Mouse (Mus musculus): ENCODE measurements around the gene Psenen.

Gene Psenen

DNA sequence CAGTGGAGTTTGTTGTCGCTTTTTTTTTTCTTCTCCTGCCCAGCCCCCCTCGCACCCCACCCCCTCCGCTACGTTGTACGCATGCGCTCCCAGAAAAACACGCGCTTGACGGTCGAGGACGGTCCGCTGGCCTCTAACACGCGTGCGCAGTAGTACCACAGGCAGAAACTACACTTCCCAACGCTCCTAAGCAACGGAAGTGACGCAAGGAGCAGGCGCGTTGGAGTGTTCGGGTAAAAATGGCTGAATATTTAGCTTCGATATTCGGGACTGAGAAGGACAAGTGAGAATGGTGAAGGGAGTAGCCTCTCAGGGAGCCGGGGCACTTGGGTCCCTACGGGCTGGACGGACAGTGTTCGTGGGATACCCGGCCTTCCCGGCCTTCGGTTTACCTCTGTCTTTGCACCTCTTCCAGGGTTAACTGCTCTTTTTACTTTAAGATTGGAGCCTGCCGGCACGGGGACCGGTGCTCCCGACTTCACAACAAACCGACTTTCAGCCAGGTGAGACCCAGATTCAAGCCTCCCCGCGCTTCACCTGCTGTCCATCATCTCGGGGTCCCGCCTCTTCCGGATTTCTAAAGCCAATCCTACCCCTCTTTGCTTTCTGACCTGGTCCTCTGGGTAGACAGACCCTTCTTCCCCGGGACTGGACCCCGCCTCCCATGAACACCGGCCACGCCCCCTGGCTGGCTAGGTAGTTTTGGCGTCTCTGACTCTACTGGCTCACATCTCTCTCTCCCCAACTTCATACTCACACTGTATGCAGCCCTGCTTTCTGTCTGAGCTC is at the start of gene Psenen, which contains the start of the genes U2af1l4 and Gm49396:
TSS of gene Psenen (minus strand) at position 511 of the 789 bp plus-strand sequence.
TSS of gene U2af1l4 (plus strand) at position 185 of the 789 bp plus-strand sequence.
TSS of gene Gm49396 (plus strand) at position 228 of the 789 bp plus-strand sequence.
- in situ Hi-C loops (cut with MboI, MseI) = no loop called here

DNA sequence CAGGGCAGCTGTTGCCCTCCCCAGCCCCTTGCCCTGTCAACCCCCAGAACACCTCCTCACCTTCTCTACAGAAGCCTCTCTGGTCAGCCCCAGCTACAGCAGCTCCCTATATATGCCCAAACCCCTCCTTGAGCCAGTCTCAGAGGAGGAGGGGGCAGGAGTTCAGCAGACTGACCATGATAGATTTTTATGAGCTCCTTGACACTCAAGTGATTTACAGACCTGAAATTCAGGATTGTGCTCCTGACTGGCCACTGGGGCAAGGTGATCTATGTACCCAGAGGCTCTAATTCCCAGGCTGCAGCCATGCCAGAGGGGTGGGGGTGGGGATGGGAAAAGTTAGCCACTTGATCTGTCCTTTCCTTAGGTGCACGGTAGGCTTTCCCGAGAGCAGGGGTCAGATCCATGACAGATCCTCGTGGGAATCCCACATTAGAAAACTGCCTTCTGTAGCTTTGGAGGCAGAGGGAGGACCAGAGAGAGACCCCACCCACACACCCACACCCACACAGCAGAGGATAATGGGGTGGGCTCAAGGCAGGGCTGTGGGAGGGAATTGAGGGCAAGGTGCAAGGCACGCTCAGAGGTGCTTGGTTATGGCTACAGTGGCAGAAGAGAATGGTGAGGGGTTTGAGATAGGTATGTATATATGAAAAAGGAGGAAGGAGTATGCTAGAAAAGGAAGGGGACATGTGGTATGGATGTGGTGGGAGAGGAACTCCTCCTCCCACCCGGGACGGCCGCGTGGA is 49.4 kb upstream of the Psenen start, which contains the start of gene Upk1a:
TSS of gene Upk1a (minus strand) at position 194 of the 749 bp plus-strand sequence.
- in situ Hi-C loops (cut with MboI, MseI) = no loop called here

- in situ Hi-C loops (cut with MboI, MseI) = no loop called here
These were observed 46.6 kb upstream of the Psenen start for GRCm38 (mm10) chr7:30610043-30610442.

- in situ Hi-C loops (cut with MboI, MseI) = no loop called here
These were observed 45.0 kb upstream of the Psenen start for GRCm38 (mm10) chr7:30608476-30608875.

- in situ Hi-C loops (cut with MboI, MseI) = no loop called here
These were observed 44.4 kb upstream of the Psenen start for GRCm38 (mm10) chr7:30607706-30608309.

- in situ Hi-C loops (cut with MboI, MseI) = no loop called here
These were observed 41.5 kb upstream of the Psenen start for GRCm38 (mm10) chr7:30604944-30605343.

GRCm38 (mm10) chr7:30604424-30604823 is 41.0 kb upstream of the Psenen start:
- in situ Hi-C loops (cut with MboI, MseI) = no loop called here

GRCm38 (mm10) chr7:30602583-30602982 is 39.2 kb upstream of the Psenen start:
- in situ Hi-C loops (cut with MboI, MseI) = no loop called here

DNA sequence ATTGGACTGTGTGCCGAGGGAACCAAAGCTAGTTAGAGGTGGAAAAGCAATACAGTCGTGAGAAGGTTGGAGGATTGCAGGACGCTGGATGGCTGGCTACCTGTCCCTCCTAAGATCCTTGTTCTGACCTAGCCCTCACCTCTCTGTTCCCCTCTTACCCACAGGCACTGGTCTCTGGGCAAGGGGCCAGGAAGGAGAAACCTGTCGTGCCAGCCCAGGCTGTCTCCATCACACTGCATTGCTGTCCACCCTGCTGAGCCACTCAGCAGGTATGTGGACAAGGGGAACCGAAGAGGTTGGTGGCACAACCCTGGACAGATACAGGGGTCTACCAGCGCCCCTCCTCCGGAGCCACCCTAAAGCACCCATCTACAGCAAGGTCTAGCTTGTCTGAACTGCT is 37.2 kb upstream of the Psenen start:
- in situ Hi-C loops (cut with MboI, MseI) = no loop called here

DNA sequence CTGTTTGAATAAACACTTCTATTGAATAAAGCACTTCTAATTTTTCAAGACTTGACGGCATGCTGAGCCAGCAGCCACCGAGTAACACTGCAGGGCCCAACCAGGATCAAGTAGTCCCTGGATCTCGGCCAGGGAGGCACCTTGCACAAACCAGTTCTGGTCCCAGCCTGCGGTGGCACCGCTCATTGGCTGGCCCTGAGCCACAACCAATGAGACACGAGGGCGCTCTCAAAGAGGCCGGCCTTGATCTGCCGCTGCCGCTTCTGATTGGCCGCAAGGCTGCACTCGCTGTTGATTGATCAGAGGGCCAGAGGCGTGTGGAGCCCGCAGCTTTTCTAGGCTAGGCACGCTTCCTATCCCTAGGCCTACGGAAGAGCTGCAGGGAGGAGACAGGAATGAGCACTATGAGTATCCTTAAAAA is 36.5 kb upstream of the Psenen start:
- in situ Hi-C loops (cut with MboI, MseI) = no loop called here

- in situ Hi-C loops (cut with MboI, MseI) = no loop called here
These were observed 35.4 kb upstream of the Psenen start, which contains the start of gene Zbtb32 for GRCm38 (mm10) chr7:30598786-30599185. Zbtb32 (minus strand) TSS chr7:30598909.

DNA sequence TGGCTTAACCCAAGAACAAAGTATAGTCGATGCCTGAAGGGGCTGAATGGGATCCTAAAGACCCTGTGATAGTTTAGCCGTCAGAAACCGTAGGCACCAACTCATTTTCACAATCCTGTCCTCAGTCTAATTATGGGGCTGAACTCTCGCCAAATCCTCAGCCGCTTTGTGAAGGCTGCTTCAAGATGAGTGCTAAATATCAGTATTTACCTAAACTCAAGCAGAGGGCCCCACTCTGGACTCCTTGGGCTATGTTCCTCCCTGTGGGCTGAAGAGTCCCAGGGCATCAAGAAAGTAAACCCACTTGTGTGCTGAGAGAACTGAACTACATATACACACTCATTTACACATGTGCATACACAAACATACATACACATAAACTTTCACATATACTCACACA is 33.4 kb upstream of the Psenen start:
- in situ Hi-C loops (cut with MboI, MseI) = no loop called here

DNA sequence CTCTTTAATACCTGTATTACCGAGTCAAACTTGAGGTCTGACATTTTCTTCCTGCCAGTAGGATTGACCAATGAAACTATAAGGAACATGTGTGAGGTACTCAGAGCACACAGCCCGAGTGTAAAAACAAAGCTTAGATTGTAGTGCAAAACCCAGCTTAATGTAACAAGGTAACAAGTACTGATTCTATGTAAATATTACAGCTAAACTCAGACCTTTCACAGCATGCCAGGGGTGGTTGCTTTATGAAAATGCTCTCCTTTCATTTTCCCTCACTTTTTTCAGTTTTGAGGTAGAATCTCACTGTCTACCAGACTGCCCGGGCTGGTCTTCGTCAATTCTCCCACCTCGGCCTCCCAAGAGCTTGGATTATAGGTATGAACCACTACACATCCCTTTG is 32.7 kb upstream of the Psenen start:
- in situ Hi-C loops (cut with MboI, MseI) = no loop called here

DNA sequence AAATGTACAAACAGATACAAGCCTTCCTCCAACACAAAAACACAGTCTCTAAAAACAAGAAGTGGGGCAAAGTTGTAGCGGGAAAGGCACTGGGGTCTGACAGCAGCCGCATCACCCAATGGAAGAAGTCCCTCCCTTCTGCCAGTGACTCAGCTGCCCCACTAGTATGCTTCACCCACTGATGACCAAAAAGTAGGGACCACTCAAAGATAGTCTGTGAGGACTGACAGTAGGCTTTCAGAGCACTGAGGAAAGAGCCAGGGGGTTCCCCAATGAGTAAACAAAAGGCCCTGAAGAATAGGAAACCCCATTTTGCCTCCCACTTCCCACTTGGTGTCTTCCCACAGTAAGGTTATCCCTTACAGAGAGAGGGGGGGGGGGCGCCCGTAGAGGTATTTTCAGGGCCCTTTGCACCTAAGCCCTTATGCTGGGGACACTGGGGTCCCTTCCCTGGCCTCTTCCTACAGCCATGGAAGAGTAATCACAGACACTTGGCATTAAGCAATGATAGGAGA is 31.1 kb upstream of the Psenen start:
- in situ Hi-C loops (cut with MboI, MseI) = no loop called here

- in situ Hi-C loops (cut with MboI, MseI) = no loop called here
These were observed 30.4 kb upstream of the Psenen start for GRCm38 (mm10) chr7:30593579-30594509.

GRCm38 (mm10) chr7:30592772-30593423 is 29.5 kb upstream of the Psenen start:
- in situ Hi-C loops (cut with MboI, MseI) = no loop called here

DNA sequence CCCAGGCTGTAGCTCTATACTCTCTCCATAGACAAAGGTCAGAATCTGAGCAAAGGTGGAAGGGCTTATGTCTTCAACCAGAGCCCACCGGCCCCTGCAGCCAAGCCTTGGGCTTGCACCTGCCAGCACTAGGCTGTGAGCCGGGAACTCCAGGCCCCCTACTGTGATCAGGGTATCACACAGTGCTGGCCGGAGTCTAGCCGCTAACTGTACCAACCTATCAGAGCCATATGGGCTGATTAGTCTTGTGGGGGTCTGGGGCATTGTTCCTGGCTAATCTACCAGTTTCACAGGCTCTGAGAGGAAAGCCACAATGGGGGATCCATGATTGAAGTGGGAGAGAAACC is 28.2 kb upstream of the Psenen start:
- in situ Hi-C loops (cut with MboI, MseI) = no loop called here

- in situ Hi-C loops (cut with MboI, MseI) = no loop called here
These were observed 27.6 kb upstream of the Psenen start for GRCm38 (mm10) chr7:30590927-30591604.

GRCm38 (mm10) chr7:30589435-30590301 is 26.2 kb upstream of the Psenen start:
- in situ Hi-C loops (cut with MboI, MseI) = no loop called here

All from T-helper 17 cell (primary cell).